Mouse (Mus musculus): ENCODE measurements at regions not wholly inside any gene's neighbourhood (a gene's known extent, or its start where the extent isn't known, plus 50 kb on each side); places are given as distances from the start of the nearest gene placed in this dataset.
"Not testable (repeated sequence)": the region's sequence is repeated elsewhere in the genome, so short reads cannot be mapped to it uniquely, and the experiment has no call there.

DNA sequence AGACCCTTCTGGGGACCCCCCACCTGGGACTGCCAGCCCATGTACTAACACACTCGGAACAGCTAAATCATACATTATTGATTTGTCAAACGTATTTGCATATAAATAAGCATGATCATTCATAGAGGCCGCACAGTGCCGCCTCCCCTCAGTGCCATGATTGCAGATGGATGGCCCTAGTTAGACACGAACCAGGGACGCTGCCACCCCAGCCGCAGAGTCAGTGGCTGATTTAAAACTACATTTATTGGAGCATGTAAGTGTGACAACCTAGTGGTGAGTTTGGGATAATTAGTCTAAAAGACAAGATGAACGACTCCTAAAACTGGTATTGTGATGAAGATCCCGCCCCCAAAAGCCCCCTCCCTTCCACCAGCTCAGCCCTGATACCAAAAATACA lies 138.3 kb upstream of the Top1 start:
- DNase-seq (ENCODE audit: low read depth, low spot score): no peak

DNA sequence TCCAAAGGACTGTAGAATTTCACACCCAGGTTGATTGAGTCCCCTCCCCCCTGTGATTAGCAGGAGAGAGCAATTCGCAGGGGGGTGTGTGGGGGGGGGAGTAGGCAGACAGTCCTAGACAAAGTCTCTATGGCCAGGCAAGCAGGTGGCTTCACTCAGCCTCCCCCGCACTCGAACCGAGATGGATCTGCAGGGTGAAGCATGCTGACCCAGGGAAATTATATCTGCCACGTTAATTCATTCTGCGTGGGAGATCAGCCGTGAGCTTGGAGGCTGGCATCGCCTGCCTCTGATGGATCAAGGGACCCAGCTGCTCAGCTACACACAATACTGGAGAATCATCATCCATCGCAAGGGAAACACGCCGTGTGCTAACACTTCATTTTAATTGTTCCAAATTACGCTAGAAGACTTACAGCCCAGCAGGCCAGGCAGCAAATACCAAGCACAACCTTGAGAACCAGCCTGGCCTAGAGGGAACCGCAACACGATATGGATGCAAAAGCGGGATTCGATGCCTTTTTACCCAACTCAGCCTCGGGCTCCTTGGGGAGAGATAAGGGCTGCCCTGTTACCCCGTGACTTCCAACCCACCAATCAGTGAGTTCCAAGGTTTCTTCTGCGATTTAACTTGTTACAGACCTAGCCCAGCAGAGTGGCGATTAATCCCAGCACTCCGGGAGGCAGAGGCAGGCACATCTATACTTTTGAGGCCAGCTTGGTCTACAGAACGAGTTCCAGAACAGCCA lies 137.7 kb upstream of the Top1 start:
- DNase-seq (ENCODE audit: low read depth, low spot score): peak; percentile 31

- no peak for DNase-seq (ENCODE audit: low read depth, low spot score)
Observed at GRCm38 (mm10) chr2:160510159-160510558, 135.5 kb upstream of the Top1 start.

GRCm38 (mm10) chr2:160510635-160511421 lies 134.9 kb upstream of the Top1 start:
- no peak for DNase-seq (ENCODE audit: low read depth, low spot score)

- no peak for DNase-seq (ENCODE audit: low read depth, low spot score)
Observed at GRCm38 (mm10) chr2:160515621-160516020, 130.1 kb upstream of the Top1 start.

- DNase-seq (ENCODE audit: low read depth, low spot score): no peak
Observed at GRCm38 (mm10) chr2:160516526-160516925, 129.2 kb upstream of the Top1 start.

- no peak for DNase-seq (ENCODE audit: low read depth, low spot score)
Observed at GRCm38 (mm10) chr2:160525301-160526205, 120.1 kb upstream of the Top1 start.

DNA sequence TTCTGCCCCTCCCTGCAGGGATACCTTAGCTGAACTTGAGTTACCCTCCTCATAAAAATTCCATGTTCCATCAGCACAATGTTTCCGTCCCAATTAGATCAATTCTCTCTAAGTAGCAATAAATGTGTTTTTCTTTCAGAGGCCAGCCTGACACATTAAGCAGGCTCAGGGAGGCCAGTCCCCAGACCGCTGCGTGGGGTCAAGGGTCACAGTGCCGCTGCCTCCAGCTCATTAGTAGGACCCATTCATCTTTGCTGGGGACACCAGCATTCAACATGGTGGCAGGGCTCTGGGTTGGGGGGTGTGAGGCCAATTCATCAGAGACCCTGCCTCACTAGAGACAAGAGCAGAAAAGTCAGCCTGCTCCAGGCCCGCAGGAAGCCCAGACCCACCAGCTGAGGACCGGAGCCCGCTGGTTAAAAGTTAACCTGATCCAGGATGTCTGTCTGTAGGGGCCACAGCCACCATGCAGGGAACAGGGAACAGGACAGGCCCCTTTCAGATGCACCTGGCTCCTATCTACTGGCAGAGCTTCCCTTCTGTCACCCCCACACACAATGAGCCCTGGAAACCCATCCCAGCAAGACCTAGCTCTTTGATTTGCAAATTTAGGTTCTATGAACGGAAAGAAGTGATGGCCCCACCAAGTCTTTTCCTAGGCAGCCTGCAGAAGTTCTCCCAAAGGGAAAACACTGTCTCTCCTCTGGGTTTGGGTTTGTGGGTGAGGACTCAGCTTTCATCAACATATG lies 119.1 kb upstream of the Top1 start:
- no peak for DNase-seq (ENCODE audit: low read depth, low spot score)

- DNase-seq (ENCODE audit: low read depth, low spot score): no peak
Observed at GRCm38 (mm10) chr2:160529306-160529705, 116.4 kb upstream of the Top1 start.

DNA sequence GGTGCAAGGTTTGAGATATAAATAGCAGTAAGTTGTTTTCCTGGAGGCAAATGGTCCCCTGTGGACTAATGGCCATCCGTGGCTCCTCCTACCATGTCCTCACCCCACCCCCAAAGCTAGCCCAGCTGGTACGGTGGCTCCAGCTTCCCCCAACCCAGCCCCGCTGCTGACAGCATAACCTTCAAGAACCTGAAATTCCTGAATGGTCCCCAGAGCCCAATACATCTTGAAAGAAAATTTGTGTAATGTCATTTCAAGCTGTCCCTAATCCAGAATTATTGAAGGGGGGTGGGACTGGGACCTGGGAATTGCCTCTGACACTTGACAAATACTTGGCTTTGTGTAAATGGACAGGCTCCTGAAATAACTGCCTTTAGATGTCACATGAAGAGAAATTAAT lies 115.3 kb upstream of the Top1 start:
- no peak for DNase-seq (ENCODE audit: low read depth, low spot score)

GRCm38 (mm10) chr2:160537319-160537719 lies 108.4 kb upstream of the Top1 start:
- no peak for DNase-seq (ENCODE audit: low read depth, low spot score)

- no peak for DNase-seq (ENCODE audit: low read depth, low spot score)
Observed at GRCm38 (mm10) chr2:160545527-160545926, 100.2 kb upstream of the Top1 start.

- DNase-seq (ENCODE audit: low read depth, low spot score): no peak
Observed at GRCm38 (mm10) chr2:160552121-160552669, 93.5 kb upstream of the Top1 start.

DNA sequence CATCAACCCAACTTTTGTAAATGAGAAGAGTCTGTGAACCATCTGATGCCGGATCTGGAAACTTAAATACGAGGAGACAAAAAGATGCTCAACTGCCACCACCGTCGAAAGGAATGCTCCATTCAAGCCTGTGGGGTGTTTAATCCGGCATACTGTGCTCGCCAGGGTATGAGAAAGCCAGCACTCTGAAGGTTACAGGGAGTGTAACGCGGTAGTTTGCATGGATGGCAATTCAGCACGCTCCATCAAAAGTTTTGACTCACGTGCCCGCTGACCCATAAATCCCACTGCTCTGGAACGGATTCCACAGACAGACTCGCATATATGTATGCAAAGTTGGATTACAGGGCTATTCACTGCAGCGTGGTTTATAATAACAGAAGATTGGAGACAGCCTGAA lies 84.0 kb upstream of the Top1 start:
- DNase-seq (ENCODE audit: low read depth, low spot score): no peak

GRCm38 (mm10) chr2:160567813-160568212 lies 77.9 kb upstream of the Top1 start:
- no peak for DNase-seq (ENCODE audit: low read depth, low spot score)

DNA sequence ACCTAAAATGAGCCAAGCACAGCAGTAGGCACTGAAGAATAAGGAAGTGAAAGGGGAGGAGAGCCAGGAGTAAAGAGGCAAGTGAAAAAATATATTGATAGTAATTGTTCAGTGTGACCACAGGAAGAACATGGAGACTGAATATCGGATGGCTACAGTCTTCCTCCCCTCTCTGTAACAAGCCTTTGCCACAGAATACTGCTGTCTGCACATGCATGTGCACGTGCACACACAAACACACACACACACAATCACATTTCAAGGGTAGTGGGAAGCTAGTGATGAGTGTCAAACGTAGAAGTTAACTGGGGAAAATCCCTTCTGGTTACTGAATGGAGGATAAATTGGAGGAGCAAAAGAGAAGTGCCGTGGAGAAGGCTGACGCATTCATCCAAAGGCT lies 76.2 kb upstream of the Top1 start:
- no peak for DNase-seq (ENCODE audit: low read depth, low spot score)

DNA sequence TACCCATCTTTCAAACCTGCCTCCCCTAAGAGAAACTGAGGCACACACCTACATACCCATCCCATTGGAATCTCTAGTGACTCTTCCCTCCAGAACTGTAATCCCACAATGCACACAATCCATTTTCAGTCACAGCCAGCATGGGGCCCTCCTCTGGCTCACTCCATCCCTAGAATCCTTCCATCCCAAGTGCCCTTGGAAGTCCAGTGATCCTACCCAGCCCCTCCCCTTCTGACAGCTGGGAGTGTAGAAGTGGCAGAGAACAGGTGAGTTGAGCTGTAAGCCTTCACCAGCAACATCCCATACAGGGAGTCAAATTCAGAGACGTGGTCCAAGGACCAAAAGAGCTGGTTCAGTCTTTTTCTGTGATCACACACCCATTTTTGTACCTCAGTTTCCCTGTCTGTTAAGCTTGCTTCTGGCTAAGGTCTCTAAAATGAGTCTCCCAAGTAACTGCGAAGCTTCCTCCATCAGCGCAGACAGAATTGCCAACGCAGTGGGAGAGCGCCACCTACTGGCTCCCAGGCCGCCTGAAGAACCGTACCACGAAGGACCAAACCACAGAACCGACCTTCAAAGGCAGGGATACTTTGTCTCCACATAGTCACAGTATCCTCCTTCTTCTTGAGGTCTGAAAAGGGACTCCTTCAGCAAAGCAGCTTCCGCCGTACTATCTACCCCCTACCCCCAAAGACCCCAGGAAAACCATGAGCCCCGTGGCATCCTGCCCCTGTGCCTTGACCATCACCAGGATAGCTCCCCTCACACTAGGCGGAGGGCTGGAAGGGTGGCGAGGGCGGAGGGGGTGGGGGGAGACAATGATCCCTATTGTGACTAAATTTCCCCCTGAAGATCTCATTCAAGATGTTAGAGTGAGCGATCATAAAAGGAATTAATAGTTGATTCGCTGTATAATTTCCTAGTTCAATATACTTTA lies 67.0 kb upstream of the Top1 start:
- DNase-seq (ENCODE audit: low read depth, low spot score): peak; percentile 69

DNA sequence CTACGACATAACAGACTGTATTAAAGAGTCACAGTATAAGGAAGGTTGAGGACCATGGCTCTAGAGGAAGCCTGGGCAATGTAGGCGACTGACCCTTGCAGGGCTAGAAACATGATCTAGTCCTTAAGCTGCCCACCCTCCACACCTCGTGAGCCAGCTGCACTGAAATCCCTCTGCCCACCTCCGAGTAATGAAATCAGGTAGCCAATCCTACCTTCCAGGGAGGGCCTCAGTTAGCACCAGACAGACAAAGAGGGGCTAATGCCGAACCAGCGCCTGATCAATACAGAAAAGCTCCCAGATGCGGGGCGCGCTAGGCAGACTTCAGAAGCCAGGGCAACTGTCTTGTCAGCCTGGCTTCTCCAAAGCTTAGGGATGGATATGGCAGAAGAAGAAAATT lies 65.4 kb upstream of the Top1 start:
- DNase-seq (ENCODE audit: low read depth, low spot score): no peak

DNA sequence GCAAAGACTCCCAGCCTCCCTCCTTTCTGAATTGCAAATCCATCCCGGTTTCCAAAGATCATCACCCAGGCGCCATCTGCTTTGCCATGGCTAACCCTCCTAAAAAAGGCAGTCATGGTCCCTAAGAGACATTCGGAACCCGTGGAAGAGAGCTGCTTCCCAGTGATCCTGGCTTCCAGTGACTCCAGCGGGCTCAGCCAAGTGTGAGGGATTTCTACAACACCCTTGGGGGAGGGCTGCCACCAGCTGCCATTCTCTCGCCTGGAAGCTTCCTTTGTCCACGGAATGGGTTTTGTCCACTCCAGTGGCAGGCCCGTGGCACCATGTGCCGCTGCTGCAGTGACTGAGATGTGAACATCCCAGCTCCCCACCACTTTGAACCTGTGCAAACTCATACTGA lies 64.7 kb upstream of the Top1 start:
- no peak for DNase-seq (ENCODE audit: low read depth, low spot score)

DNA sequence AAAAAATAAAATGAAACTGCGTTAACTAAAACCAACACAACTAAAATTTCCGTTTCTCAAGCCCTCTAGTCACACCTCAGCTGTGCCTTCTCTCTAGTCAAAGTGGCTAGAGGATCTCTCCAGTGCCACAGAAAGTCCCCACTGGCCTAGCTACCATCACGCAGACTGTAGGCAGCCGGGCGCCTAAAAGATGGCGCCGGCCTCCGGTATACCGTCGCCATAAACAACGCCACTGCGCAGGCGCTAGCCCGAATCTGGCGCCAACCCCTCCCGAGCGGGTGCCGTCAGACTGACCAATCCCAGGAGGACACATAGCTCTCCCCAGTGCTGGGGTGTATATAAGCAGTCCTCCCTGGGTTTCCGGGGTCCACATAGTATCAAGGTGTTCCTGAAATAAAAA lies 62.7 kb upstream of the Top1 start:
- DNase-seq (ENCODE audit: low read depth, low spot score): not testable (repeated sequence)
